Mouse (Mus musculus): ENCODE measurements around the gene Emc1. TPM values are rescaled to one million over a fixed set of nuclear protein-coding genes. Genes with fewer than 3 reads are reported as not detected.

Emc1 gene
- 10 to 100 TPM; 46.8 to 50.1 TPM for total RNA-seq (2021)

DNA sequence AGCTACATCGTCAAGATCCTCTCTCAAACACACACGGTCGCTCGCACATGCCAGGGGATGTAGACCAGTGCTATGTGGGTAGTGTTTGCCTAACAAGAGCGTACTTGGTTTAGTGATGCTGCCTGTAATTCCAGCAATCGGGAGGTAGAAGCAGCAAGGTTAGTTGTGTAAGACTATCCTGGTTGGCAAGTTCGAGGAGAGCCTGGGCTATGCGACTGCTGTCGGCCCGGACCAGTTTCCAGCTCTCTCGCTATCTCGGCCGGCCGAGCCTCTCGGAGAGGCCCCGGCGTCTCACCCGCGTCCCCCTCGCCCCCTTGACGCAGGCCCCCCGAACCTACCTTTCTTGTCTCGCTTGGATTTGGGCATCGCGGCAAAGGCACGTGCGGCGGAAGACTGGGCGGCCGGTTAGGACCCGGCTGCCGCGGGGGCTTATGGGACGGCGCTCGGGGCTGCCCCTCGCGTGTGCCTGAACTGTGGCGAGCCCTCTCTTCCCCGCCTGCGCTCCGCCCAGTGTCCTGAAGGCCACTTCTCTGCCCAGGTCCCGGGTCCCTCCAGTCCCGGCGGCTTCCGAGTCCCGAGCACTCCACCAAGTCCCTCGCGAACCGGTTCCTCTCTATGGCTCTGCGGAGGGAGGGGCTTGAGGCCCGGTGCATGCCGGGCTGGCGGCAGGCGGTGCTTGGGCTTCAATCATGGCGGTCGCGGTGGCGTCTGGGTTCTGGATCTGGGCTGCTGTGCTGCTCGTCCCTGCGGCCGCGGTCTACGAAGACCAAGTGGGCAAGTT, at the start of gene Emc1, which contains the start of the genes Mrto4 and Ubr4:
Gene Emc1 (plus strand): TSS at position 657 of the 781 bp plus-strand sequence.
Gene Mrto4 (minus strand): TSS at position 646 of the 781 bp plus-strand sequence.
Gene Ubr4 (plus strand): TSS at position 679 of the 781 bp plus-strand sequence.
- peak; percentile 86 for DNase-seq

DNA sequence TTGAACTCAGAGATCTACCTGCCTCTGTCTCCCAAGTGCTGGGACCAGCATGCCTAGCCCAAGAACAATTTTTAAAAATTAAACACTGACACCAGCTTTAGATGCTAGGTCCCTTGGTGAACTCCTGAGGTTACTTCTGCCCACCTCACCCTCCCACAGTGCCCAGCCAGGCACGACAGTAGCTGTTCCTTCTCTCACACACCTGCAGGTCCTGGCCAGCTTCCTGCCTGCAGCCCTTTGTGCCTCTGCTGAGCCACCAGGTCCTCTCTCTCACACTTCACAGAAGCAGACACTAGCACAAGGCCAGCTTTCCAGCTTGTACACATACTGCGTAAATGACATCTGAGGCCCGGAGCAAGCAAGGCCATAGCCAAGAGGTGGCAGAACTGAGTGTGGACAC, 46.9 kb upstream of the Emc1 start:
- no peak for DNase-seq

GRCm38 (mm10) chr4:139307916-139308315, 44.5 kb upstream of the Emc1 start:
- DNase-seq = no peak

- DNase-seq = no peak
Measured at GRCm38 (mm10) chr4:139309651-139310050, 42.7 kb upstream of the Emc1 start.

- DNase-seq = peak; percentile 99
Measured at GRCm38 (mm10) chr4:139310171-139310898, 42.1 kb upstream of the Emc1 start, which contains the start of the genes Pqlc2 and Akr7a5. TSS of gene Pqlc2 (minus strand) at chr4:139310708. TSS of gene Akr7a5 (plus strand) at chr4:139310744.

GRCm38 (mm10) chr4:139310899-139311701, 41.3 kb upstream of the Emc1 start:
- no peak for DNase-seq

- no peak for DNase-seq
Measured at GRCm38 (mm10) chr4:139311707-139312106, 40.7 kb upstream of the Emc1 start.

- peak; percentile 45 for DNase-seq
Measured at GRCm38 (mm10) chr4:139312632-139313031, 39.8 kb upstream of the Emc1 start.

DNA sequence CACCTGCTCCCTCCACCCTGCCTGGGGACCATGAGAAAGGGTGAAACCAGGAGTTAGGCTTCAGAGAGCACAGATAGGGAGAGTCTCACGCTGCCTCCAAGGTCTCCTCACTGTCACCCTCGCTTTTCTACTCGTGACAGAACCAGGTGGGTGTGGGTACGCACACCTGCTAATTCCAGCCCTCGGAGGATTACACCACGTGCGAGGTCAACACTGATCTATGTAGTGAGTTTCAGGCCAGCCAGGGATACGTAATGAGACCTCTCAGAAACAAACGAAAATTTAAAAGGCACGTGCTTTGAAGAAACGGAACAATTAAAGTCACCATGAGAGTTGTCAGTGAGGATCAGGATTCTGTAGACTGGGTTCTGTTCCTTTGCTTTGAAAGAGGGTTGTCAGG, 33.9 kb upstream of the Emc1 start:
- DNase-seq = no peak

GRCm38 (mm10) chr4:139319740-139320139, 32.6 kb upstream of the Emc1 start:
- no peak for DNase-seq

- DNase-seq = peak; percentile 81
Measured at GRCm38 (mm10) chr4:139330605-139331004, 21.8 kb upstream of the Emc1 start.

DNA sequence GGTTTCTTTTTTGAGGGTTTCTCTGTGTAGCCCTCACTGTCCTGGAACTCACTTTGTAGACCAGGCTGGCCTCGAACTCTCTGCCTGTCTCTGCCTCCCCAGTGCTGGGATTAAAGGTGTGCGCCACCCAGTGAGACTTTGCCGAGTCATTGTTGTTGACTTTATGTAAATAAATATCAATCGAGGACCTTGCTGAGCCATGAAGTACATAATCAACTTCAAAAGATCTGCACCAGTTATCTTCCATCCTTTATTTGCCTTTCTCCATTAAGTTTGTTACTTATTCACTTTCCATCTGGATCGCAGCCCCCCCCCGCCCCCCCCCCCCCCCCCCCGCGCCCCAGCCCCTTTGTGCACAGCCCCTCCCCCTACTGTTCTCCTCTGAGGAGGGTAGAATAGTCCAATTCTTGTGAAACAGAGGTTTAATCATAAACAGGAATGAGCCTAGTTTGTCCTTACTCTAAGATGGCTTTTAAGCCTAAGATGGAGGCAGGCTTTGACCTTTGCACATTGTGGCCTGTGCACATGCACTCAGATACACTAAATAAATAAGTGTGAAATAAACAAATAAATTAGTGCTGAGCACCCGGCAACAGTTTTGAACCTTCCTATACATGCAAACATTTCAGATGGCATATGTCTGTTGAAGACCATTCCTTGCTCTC, 17.6 kb upstream of the Emc1 start:
- no peak for DNase-seq

DNA sequence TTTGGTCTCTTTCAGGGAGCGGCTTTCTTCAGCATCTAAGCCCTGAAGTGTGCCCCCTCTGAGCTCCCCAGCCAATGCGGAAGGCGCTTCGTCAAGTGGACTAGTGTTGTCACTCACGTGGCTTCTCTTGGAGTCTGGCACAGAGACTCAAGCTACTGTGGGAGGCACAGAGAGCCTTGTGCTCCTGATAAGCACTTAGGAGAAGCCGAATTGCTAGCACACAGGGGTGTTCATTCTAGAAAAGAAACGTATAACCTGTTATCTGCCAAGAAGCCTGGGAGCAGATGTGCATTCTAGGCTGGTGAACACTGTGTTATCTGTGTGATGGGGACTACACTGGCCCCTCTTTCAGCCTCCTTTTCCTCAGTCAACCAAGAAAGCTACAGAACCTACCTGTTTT, 16.9 kb upstream of the Emc1 start:
- no peak for DNase-seq

DNA sequence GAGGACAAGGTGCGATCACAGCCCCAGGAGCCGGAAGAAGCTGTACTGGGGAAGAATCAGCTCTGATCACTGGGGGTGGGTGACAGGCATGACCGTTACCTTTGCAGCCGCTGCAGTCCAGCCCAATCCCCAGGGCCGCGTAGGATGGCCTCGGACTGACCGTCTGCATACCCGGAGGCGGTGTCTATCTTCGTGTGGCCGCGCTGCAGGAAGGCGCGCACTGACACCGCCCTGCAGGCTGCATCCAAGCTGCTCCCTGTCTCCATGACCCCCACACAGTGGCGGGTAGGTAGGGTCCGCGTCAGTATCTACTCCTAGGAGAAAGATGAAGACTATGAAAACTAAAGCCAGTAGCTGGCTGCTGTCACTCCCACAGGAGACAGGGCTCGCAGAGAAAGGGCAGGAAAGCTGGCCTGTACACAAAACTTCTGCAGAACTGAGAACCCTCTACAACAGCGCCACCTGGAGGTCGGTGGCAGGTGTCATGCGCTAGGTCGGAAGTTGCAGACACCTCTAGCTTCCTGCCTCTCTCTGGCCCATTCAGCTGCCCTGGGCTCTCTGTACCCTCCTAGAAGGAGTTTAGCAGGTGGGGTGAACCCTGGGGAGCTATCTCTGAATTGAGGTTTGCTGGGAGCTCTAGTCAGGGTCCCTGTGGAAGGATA, 15.4 kb upstream of the Emc1 start:
- DNase-seq = peak; percentile 87

GRCm38 (mm10) chr4:139338145-139338544, 14.2 kb upstream of the Emc1 start:
- no peak for DNase-seq

GRCm38 (mm10) chr4:139340835-139341234, 11.6 kb upstream of the Emc1 start:
- no peak for DNase-seq

DNA sequence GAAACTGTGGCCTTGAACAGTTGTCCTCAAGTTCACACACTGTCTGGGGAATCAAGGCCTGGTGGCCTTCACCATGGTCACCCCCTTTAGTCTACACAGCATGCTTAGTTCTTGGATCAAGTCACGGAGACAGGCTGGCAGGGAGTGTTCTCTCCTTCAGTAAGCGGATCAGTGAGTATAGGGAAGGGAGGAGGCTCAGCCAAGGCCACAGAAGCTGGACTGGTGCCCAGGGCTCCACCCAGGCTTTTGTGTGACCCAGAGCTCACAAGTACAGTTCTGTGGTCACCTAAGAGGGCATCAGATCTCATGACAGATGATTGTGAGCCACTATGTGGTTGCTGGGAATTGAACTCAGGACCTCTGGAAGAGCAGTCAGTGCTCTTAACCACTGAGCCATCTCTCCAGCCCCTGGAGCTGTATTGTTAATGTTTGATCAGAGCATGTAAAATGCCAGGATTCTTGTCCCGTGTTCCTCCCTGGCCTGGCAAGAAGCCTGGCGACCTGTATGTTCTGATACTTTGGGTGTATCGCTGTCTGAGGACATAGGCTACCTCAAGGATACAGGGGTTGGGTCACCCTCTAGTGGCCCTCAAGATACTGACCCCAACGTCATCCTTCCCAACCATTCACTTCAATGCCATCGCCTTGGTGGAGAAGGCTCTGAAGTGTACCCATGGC, 10.7 kb upstream of the Emc1 start:
- peak; percentile 29 for DNase-seq

GRCm38 (mm10) chr4:139343718-139344117, 8.7 kb upstream of the Emc1 start:
- DNase-seq = peak; percentile 32

GRCm38 (mm10) chr4:139345416-139346019, 6.9 kb upstream of the Emc1 start:
- no peak for DNase-seq

GRCm38 (mm10) chr4:139352832-139353231, 445 bp downstream of the Emc1 start:
- DNase-seq = no peak

Measured in heart, postnatal 4 days (tissue).